Mouse (Mus musculus) lung, embryonic 14.5 days (tissue): Measurements from ENCODE around the gene Dclk3. TPM values are rescaled to one million over a fixed set of nuclear protein-coding genes. Genes with fewer than 3 reads are reported as not detected.
A peak's percentile ranks its signal among the peaks of the same experiment; 100 is the strongest.

Experiments
- ATAC-seq: fragments of 200-750 bp; cut with Nextera tagmentation; 2 replicates; pipeline ENCODE4 v1.8.0; 2017; ENCODE audit warnings: mild to moderate bottlenecking, moderate TSS enrichment, moderate library complexity; ENCODE audit not compliant: insufficient read depth
- DNase-seq: peaks from one replicate; pipeline ENCODE4 v3.0.0-alpha.2; 2015
- H3K27ac ChIP-seq: fragments of 300-500 bp; sonication (generic); 2 replicates; pipeline ENCODE4 v1.5.1; 2014; ENCODE audit warnings: low read depth, mild to moderate bottlenecking, moderate library complexity
- H3K27me3 ChIP-seq: fragments of 300-500 bp; sonication (generic); 2 replicates; pipeline ENCODE4 v1.6.1; 2014; ENCODE audit warnings: low read length, control low read depth; ENCODE audit not compliant: insufficient read depth
- H3K36me3 ChIP-seq: fragments of 300-500 bp; sonication (generic); 2 replicates; pipeline ENCODE4 v1.6.1; 2014; ENCODE audit warnings: control low read depth; ENCODE audit not compliant: insufficient read depth
- H3K4me1 ChIP-seq: fragments of 300-500 bp; sonication (generic); 2 replicates; pipeline ENCODE4 v1.6.1; 2014; ENCODE audit warnings: antibody characterized with exemption, control low read depth; ENCODE audit not compliant: insufficient read depth
- H3K4me2 ChIP-seq: fragments of 300-500 bp; sonication (generic); 2 replicates; pipeline ENCODE4 v1.6.1; 2014; ENCODE audit warnings: mild to moderate bottlenecking
- H3K4me3 ChIP-seq: fragments of 300-500 bp; sonication (generic); 2 replicates; pipeline ENCODE4 v1.5.1; 2014; ENCODE audit warnings: low read depth, low read length
- H3K9ac ChIP-seq: fragments of 300-500 bp; sonication (generic); 2 replicates; pipeline ENCODE4 v1.6.1; 2014
- H3K9me3 ChIP-seq: fragments of 300-500 bp; sonication (generic); 2 replicates; pipeline ENCODE4 v1.6.1; 2016; ENCODE audit warnings: low read depth, low read length, control low read depth
- CTCF ChIP-seq: IDR thresholded peaks from 2 replicates; pipeline ENCODE4 v1.5.1; 2016; ENCODE audit warnings: antibody characterized with exemption, low read depth
- whole genome bisulfite sequencing: fragments of 180-500 bp; shearing (Covaris S2); extraction: QIAGEN DNeasy Blood & Tissue Kit; methylation state at CpG from one replicate; pipeline ENCODE4 v1.1.7; 2014; 5-methylcytosine and 5-hydroxymethylcytosine counted together
- polyA plus RNA-seq: library from polyadenylated mRNA; unstranded; fragments of >200 nt; fragmentation: Nextera tagmentation; extraction: Ambion mirVana; gene quantifications from 2 replicates; pipeline ENCODE4 v1.2.1, GENCODE M21; 2014

Dclk3 gene
- polyA plus RNA-seq, 1 experiment from 2014 or later, result not detected

- DNase-seq, result peak; percentile 54
- H3K4me2 ChIP-seq, result no peak overlapping the region
- H3K9me3 ChIP-seq, result no peaks in the 10 kb centered on the region
- H3K4me1 ChIP-seq, result no peaks in the 10 kb centered on the region
- TF ChIP-seq CTCF, result no peak
- 41% methylated on average over 5 of the region's 5 CpGs for WGBS
- H3K27me3 ChIP-seq, result no peaks in the 10 kb centered on the region
- H3K27ac ChIP-seq, result no peak overlapping the region
- no peak overlapping the region for H3K9ac ChIP-seq
- peak; percentile 67 for ATAC-seq
- no peak overlapping the region for H3K4me3 ChIP-seq
- no peaks in the 10 kb centered on the region for H3K36me3 ChIP-seq
These were observed 16.3 kb upstream of the Dclk3 start for GRCm38 (mm10) chr9:111422567-111422966.

- Histone ChIP-seq H3K9ac (no peak overlapping the region), H3K4me2 (no peak overlapping the region), H3K4me3 (no peak overlapping the region), H3K27me3 (no peaks in the 10 kb centered on the region), H3K9me3 (no peaks in the 10 kb centered on the region), H3K27ac (no peak overlapping the region), H3K36me3 (no peaks in the 10 kb centered on the region), H3K4me1 (no peaks in the 10 kb centered on the region)
- no peak for ATAC-seq
- no peak for TF ChIP-seq CTCF
- peak; percentile 23 for DNase-seq
- WGBS, result 75% methylated on average over 6 of the region's 6 CpGs
These were observed 13.8 kb upstream of the Dclk3 start for GRCm38 (mm10) chr9:111425113-111425512.

- no peak overlapping the region for H3K9ac ChIP-seq
- H3K4me1 ChIP-seq, result no peaks in the 10 kb centered on the region
- no peaks in the 10 kb centered on the region for H3K36me3 ChIP-seq
- WGBS, result 78% methylated on average over 4 of the region's 4 CpGs
- no peak overlapping the region for H3K4me3 ChIP-seq
- H3K9me3 ChIP-seq, result no peaks in the 10 kb centered on the region
- H3K27ac ChIP-seq, result no peak overlapping the region
- H3K4me2 ChIP-seq, result no peak overlapping the region
- no peak for DNase-seq
- H3K27me3 ChIP-seq, result no peaks in the 10 kb centered on the region
- TF ChIP-seq CTCF, result no peak
- no peak for ATAC-seq
These were observed 12.9 kb upstream of the Dclk3 start for GRCm38 (mm10) chr9:111425952-111426351.

- H3K4me2 ChIP-seq, result no peak overlapping the region
- no peak for DNase-seq
- no peak for ATAC-seq
These were observed 10.9 kb upstream of the Dclk3 start for GRCm38 (mm10) chr9:111427891-111428555.

GRCm38 (mm10) chr9:111428698-111429362 lies 10.1 kb upstream of the Dclk3 start:
- no peak for TF ChIP-seq CTCF
- no peak for ATAC-seq
- Histone ChIP-seq H3K4me2 (no peak overlapping the region), H3K27me3 (no peaks in the 10 kb centered on the region), H3K9ac (no peak overlapping the region), H3K4me1 (no peaks in the 10 kb centered on the region), H3K27ac (no peak overlapping the region), H3K9me3 (no peaks in the 10 kb centered on the region), H3K4me3 (no peak overlapping the region), H3K36me3 (no peaks in the 10 kb centered on the region)
- DNase-seq, result no peak
- WGBS, result 64% methylated on average over 8 of the region's 8 CpGs

More at GRCm38 (mm10) chr9:111427891-111428555, 10.9 kb upstream of the Dclk3 start:
- Histone ChIP-seq H3K27ac (no peak overlapping the region), H3K9ac (no peak overlapping the region), H3K36me3 (no peaks in the 10 kb centered on the region), H3K4me1 (no peaks in the 10 kb centered on the region), H3K27me3 (no peaks in the 10 kb centered on the region), H3K4me3 (no peak overlapping the region), H3K9me3 (no peaks in the 10 kb centered on the region)
- peak; percentile 44 for TF ChIP-seq CTCF
- WGBS, result 84% methylated on average over 9 of the region's 9 CpGs

- Histone ChIP-seq H3K4me3 (no peak overlapping the region), H3K36me3 (no peaks in the 10 kb centered on the region), H3K9me3 (no peaks in the 10 kb centered on the region), H3K4me1 (no peaks in the 10 kb centered on the region), H3K27me3 (no peaks in the 10 kb centered on the region), H3K27ac (no peak overlapping the region), H3K9ac (no peak overlapping the region), H3K4me2 (no peak overlapping the region)
- peak; percentile 68 for DNase-seq
- TF ChIP-seq CTCF, result no peak
- ATAC-seq, result peak; percentile 75
- 38% methylated on average over 2 of the region's 2 CpGs for WGBS
These were observed 9.5 kb upstream of the Dclk3 start for GRCm38 (mm10) chr9:111429363-111429750.

GRCm38 (mm10) chr9:111435429-111435828 lies 3.5 kb upstream of the Dclk3 start:
- no peak for TF ChIP-seq CTCF
- WGBS, result 68% methylated on average over 2 of the region's 2 CpGs
- Histone ChIP-seq H3K9ac (no peak overlapping the region), H3K4me1 (no peaks in the 10 kb centered on the region), H3K4me2 (no peak overlapping the region), H3K27me3 (peaks cover 19% of the 10 kb centered on the region), H3K9me3 (no peaks in the 10 kb centered on the region), H3K27ac (no peak overlapping the region), H3K36me3 (no peaks in the 10 kb centered on the region), H3K4me3 (no peak overlapping the region)
- ATAC-seq (no peak), DNase-seq (no peak)
